Mouse (Mus musculus) limb, embryonic 11.5 days (tissue): ENCODE data around the gene Osbpl8. TPM values are rescaled to one million over a fixed set of nuclear protein-coding genes. Genes with fewer than 3 reads are reported as not detected.

Experiments used
- ATAC-seq: fragments of 200-750 bp; cut with Nextera tagmentation; 2 replicates; pipeline ENCODE4 v1.8.0; 2017; ENCODE audit warnings: low read depth; ENCODE audit not compliant: insufficient number of reproducible peaks, low FRiP score, low TSS enrichment
- DNase-seq: peaks from one replicate; pipeline ENCODE4 v3.0.0-alpha.2; 2015; ENCODE audit warnings: low spot score
- H3K27ac ChIP-seq: fragments of 300-500 bp; sonication (generic); replicated peaks from 2 replicates; pipeline ENCODE4 v1.5.1; 2014; ENCODE audit warnings: low read depth, mild to moderate bottlenecking, low read length
- H3K27me3 ChIP-seq: fragments of 300-500 bp; sonication (generic); 2 replicates; pipeline ENCODE4 v1.6.1; 2014; ENCODE audit warnings: mild to moderate bottlenecking, low read length, mixed read lengths; ENCODE audit not compliant: control insufficient read depth, insufficient read depth
- H3K36me3 ChIP-seq: fragments of 300-500 bp; sonication (generic); 2 replicates; pipeline ENCODE4 v1.6.1; 2014; ENCODE audit warnings: mild to moderate bottlenecking, low read length, moderate library complexity, mixed read lengths; ENCODE audit not compliant: control insufficient read depth, insufficient read depth
- H3K4me1 ChIP-seq: fragments of 300-500 bp; sonication (generic); 2 replicates; pipeline ENCODE4 v1.6.1; 2014; ENCODE audit warnings: low read length, mixed read lengths; ENCODE audit not compliant: control insufficient read depth, insufficient read depth
- H3K4me2 ChIP-seq: fragments of 300-500 bp; sonication (generic); 2 replicates; pipeline ENCODE4 v1.6.1; 2014; ENCODE audit warnings: low read depth, mild to moderate bottlenecking, moderate library complexity; ENCODE audit not compliant: severe bottlenecking
- H3K4me3 ChIP-seq: fragments of 300-500 bp; sonication (generic); 2 replicates; pipeline ENCODE4 v1.5.1; 2014; ENCODE audit warnings: low read depth, low read length
- H3K9ac ChIP-seq: fragments of 300-500 bp; sonication (generic); 2 replicates; pipeline ENCODE4 v1.6.1; 2014; ENCODE audit warnings: mild to moderate bottlenecking, low read length
- H3K9me3 ChIP-seq: fragments of 300-500 bp; sonication (generic); 2 replicates; pipeline ENCODE4 v1.6.1; 2016; ENCODE audit warnings: low read length; ENCODE audit not compliant: control insufficient read depth
- WGBS: fragments of 180-500 bp; shearing (Covaris S2); extraction: QIAGEN DNeasy Blood & Tissue Kit; methylation state at CpG from one replicate; pipeline ENCODE4 v1.1.7; 2014; 5-methylcytosine and 5-hydroxymethylcytosine counted together
- polyA plus RNA-seq: library from polyadenylated mRNA; unstranded; fragments of >200 nt; fragmentation: Nextera tagmentation; extraction: Ambion mirVana; gene quantifications from 2 replicates; pipeline ENCODE4 v1.2.1, GENCODE M21; 2014

The Osbpl8 gene
- polyA plus RNA-seq, 1 experiment from 2014 or later: 9.1 TPM

- 88% methylated on average over 4 of the region's 4 CpGs for WGBS
- ATAC-seq: no peak
- H3K4me2 ChIP-seq: no peak overlapping the region
Measured at GRCm38 (mm10) chr10:111250192-111250591, 85.6 kb downstream of the Osbpl8 start.

GRCm38 (mm10) chr10:111251666-111252065, 87.1 kb downstream of the Osbpl8 start:
- H3K36me3 ChIP-seq: no peaks in the 10 kb centered on the region
- H3K4me2 ChIP-seq: no peak overlapping the region
- no peaks in the 10 kb centered on the region for H3K9me3 ChIP-seq
- H3K27me3 ChIP-seq: no peaks in the 10 kb centered on the region
- no peak overlapping the region for H3K27ac ChIP-seq
- 76% methylated on average over 5 of the region's 5 CpGs for WGBS
- ATAC-seq: no peak
- 0 out of 2 replicates have a peak, but pooled peaks cover 3% of the 10 kb centered on the region for H3K4me1 ChIP-seq
- H3K4me3 ChIP-seq: no peak overlapping the region
- no peak for DNase-seq
- H3K9ac ChIP-seq: no peak overlapping the region

More at GRCm38 (mm10) chr10:111250192-111250591, 85.6 kb downstream of the Osbpl8 start:
- Histone ChIP-seq H3K4me1 (0 out of 2 replicates have a peak, but pooled peaks cover 3% of the 10 kb centered on the region), H3K27ac (no peak overlapping the region), H3K36me3 (no peaks in the 10 kb centered on the region), H3K27me3 (no peaks in the 10 kb centered on the region), H3K9ac (no peak overlapping the region), H3K4me3 (no peak overlapping the region), H3K9me3 (no peaks in the 10 kb centered on the region)
- no peak for DNase-seq

- no peak overlapping the region for H3K4me2 ChIP-seq
- H3K36me3 ChIP-seq: no peaks in the 10 kb centered on the region
- DNase-seq (no peak), ATAC-seq (no peak)
- H3K27me3 ChIP-seq: no peaks in the 10 kb centered on the region
- no peaks in the 10 kb centered on the region for H3K4me1 ChIP-seq
- H3K4me3 ChIP-seq: no peak overlapping the region
- no peak overlapping the region for H3K27ac ChIP-seq
- WGBS: 96% methylated on average over 6 of the region's 6 CpGs
- no peaks in the 10 kb centered on the region for H3K9me3 ChIP-seq
- no peak overlapping the region for H3K9ac ChIP-seq
Measured at GRCm38 (mm10) chr10:111255228-111255627, 90.7 kb downstream of the Osbpl8 start.

DNA sequence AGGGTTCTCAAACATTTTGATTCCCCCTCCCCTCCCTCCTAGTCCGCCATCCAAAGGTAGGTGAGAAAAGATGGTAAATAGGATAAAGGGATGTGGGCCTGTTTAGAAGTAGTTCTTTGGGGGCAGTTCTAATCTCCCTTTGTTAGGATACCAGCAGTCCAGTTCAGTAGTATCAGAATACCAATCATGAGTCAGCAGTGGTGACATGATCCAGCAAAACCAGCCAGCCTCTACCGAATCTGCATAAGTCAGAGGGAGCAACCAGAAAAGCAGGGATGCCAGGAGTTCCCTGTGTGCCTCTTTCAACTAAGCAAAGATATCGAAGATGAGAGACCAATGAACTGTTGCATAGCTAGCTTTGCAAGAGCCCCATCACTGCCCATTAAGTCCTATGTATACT, 91.6 kb downstream of the Osbpl8 start:
- Histone ChIP-seq H3K4me3 (no peak overlapping the region), H3K9ac (no peak overlapping the region), H3K4me1 (no peaks in the 10 kb centered on the region), H3K27ac (no peak overlapping the region), H3K27me3 (no peaks in the 10 kb centered on the region), H3K4me2 (no peak overlapping the region), H3K9me3 (no peaks in the 10 kb centered on the region), H3K36me3 (no peaks in the 10 kb centered on the region)
- 93% methylated on average over 3 of the region's 3 CpGs for WGBS
- ATAC-seq (no peak), DNase-seq (no peak)

DNA sequence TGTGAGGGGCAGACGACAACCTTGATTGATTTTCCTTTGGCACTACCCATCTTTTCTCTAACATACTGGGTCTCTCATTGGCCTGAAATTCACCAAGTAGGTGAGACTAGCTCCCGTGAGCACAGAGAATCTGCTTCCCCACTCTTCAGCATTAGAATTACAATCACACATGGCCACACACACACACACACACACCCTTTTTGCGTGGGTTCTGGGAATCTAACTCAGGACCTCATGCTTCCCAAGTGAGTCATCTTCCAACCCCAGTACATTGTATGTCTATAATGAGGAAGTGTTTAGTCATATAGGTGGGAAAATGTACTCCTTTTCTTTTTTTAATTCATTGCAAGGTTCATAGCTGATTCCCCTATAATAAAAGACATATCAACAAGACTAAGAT, 92.8 kb downstream of the Osbpl8 start:
- H3K4me1 ChIP-seq: no peaks in the 10 kb centered on the region
- H3K27me3 ChIP-seq: no peaks in the 10 kb centered on the region
- H3K9me3 ChIP-seq: no peaks in the 10 kb centered on the region
- WGBS: 82% methylated on average over 3 of the region's 3 CpGs
- no peaks in the 10 kb centered on the region for H3K36me3 ChIP-seq
- DNase-seq (no peak), ATAC-seq (no peak)
- H3K4me2 ChIP-seq: no peak overlapping the region
- no peak overlapping the region for H3K27ac ChIP-seq
- H3K4me3 ChIP-seq: no peak overlapping the region
- H3K9ac ChIP-seq: no peak overlapping the region

DNA sequence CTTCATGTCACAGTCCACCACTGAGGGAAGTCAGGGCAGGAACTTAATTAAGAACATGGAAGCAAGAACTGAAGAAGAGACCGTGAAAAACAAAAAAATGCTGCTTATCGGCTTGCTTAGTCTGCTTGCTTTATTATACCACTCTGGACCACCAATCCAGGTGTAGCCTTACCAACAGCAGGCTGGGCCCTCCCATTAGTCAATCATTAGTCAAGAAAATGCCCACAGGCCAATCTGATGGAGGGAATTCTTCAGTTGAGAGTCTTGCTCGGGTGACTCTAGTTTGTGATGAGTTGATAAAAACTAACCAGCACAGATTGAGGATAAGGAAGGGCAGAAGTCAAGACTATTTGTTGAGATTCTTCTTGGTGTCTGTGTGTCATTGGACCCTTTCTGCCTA, 93.7 kb downstream of the Osbpl8 start:
- H3K4me1 ChIP-seq: no peaks in the 10 kb centered on the region
- ATAC-seq: no peak
- H3K9ac ChIP-seq: no peak overlapping the region
- no peaks in the 10 kb centered on the region for H3K36me3 ChIP-seq
- H3K9me3 ChIP-seq: no peaks in the 10 kb centered on the region
- no peak overlapping the region for H3K4me2 ChIP-seq
- WGBS: 92% methylated on average over 3 of the region's 3 CpGs
- no peak for DNase-seq
- H3K4me3 ChIP-seq: no peak overlapping the region
- no peak overlapping the region for H3K27ac ChIP-seq
- H3K27me3 ChIP-seq: no peaks in the 10 kb centered on the region

GRCm38 (mm10) chr10:111271687-111272086, 107.1 kb downstream of the Osbpl8 start:
- H3K4me1 ChIP-seq: no peaks in the 10 kb centered on the region
- DNase-seq: no peak
- 84% methylated on average over 15 of the region's 15 CpGs for WGBS
- no peak for ATAC-seq
- H3K9me3 ChIP-seq: no peaks in the 10 kb centered on the region
- no peaks in the 10 kb centered on the region for H3K36me3 ChIP-seq
- no peak overlapping the region for H3K4me3 ChIP-seq
- no peak overlapping the region for H3K27ac ChIP-seq
- no peaks in the 10 kb centered on the region for H3K27me3 ChIP-seq
- H3K9ac ChIP-seq: no peak overlapping the region
- H3K4me2 ChIP-seq: no peak overlapping the region

DNA sequence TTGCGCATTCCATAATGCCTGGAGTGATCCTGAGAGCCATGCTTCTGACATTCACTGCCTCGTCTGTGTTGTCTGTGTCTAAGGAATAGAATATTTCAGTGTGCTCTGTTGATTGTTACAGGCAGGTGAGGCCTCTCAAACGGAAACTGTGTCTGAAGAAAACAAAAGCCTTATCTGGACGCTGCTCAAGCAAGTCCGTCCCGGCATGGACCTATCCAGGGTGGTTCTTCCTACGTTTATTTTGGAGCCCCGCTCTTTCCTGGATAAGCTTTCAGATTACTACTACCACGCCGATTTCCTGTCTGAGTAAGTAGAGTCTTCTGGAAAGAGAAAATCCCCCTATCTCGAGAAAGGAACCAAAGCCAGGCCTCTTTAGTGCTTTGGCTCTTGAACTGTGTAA, 108.4 kb downstream of the Osbpl8 start:
- WGBS: 91% methylated on average over 11 of the region's 11 CpGs
- Histone ChIP-seq H3K4me1 (no peaks in the 10 kb centered on the region), H3K27me3 (no peaks in the 10 kb centered on the region), H3K4me3 (no peak overlapping the region), H3K9ac (no peak overlapping the region), H3K9me3 (no peaks in the 10 kb centered on the region), H3K36me3 (no peaks in the 10 kb centered on the region), H3K4me2 (no peak overlapping the region), H3K27ac (no peak overlapping the region)
- ATAC-seq (no peak), DNase-seq (no peak)

DNA sequence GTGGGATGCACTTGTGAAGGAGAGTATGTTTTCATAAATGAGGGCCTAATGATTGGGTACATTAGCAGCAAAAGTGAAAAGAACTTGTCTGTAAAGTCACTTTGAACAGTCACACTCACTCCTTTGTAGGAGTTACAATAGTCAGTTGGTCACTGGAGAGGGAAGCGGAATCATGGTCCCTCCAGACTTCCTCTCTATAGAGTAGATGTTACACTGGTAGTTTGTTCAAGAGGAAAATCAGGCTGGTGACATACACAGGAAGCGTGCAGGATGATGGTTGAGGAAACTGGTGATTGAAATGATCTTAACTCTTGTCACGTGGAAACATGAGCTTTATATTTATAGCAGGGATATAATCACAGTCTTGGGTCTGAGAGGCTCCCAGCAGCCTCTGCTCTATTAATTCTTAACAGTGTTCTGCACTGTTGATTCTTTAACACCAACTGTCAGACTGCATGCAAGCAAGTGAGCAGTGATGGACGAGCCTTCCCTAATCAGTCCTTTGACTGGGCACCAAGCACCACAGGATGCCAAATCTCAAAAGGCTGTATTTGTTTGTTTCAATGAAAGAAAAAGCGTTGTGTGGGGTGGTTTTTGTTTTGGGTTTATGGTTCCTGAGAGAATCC, 109.0 kb downstream of the Osbpl8 start:
- WGBS: 81% methylated on average over 5 of the region's 5 CpGs
- no peak overlapping the region for H3K4me3 ChIP-seq
- no peak overlapping the region for H3K4me2 ChIP-seq
- no peak for ATAC-seq
- no peak for DNase-seq
- no peaks in the 10 kb centered on the region for H3K36me3 ChIP-seq
- H3K9ac ChIP-seq: no peak overlapping the region
- H3K27me3 ChIP-seq: no peaks in the 10 kb centered on the region
- no peaks in the 10 kb centered on the region for H3K9me3 ChIP-seq
- H3K4me1 ChIP-seq: no peaks in the 10 kb centered on the region
- H3K27ac ChIP-seq: no peak overlapping the region
